Mouse (Mus musculus) forebrain, embryonic 11.5 days (tissue): ENCODE measurements around the gene Sdccag8. TPM values are rescaled to one million over a fixed set of nuclear protein-coding genes. Genes with fewer than 3 reads are reported as not detected.

Experiments
- ATAC-seq: fragments of 200-750 bp; cut with Nextera tagmentation; replicated peaks from 2 replicates; pipeline ENCODE4 v1.8.0; 2017; ENCODE audit warnings: moderate TSS enrichment; ENCODE audit not compliant: low FRiP score
- DNase-seq: peaks from one replicate; pipeline ENCODE4 v3.0.0-alpha.2; 2017; ENCODE audit warnings: low spot score
- H3K27ac ChIP-seq: fragments of 300-500 bp; sonication (generic); 2 replicates; pipeline ENCODE4 v1.5.1; 2014; ENCODE audit warnings: low read depth, low read length
- H3K27me3 ChIP-seq: fragments of 300-500 bp; sonication (generic); 2 replicates; pipeline ENCODE4 v1.6.1; 2014; ENCODE audit warnings: mild to moderate bottlenecking, low read length, mixed read lengths; ENCODE audit not compliant: control insufficient read depth, insufficient read depth
- H3K36me3 ChIP-seq: fragments of 300-500 bp; sonication (generic); 2 replicates; pipeline ENCODE4 v1.6.1; 2014; ENCODE audit warnings: mild to moderate bottlenecking, low read length, moderate library complexity, mixed read lengths; ENCODE audit not compliant: control insufficient read depth, insufficient read depth
- H3K4me1 ChIP-seq: fragments of 300-500 bp; sonication (generic); replicated peaks from 2 replicates; pipeline ENCODE4 v1.6.1; 2014; ENCODE audit warnings: low read length, mixed read lengths; ENCODE audit not compliant: control insufficient read depth, insufficient read depth
- H3K4me2 ChIP-seq: fragments of 300-500 bp; sonication (generic); 2 replicates; pipeline ENCODE4 v1.6.1; 2014; ENCODE audit warnings: low read depth, mild to moderate bottlenecking, low read length, moderate library complexity, mixed read lengths; ENCODE audit not compliant: severe bottlenecking
- H3K4me3 ChIP-seq: fragments of 300-500 bp; sonication (generic); 2 replicates; pipeline ENCODE4 v1.5.1; 2014; ENCODE audit warnings: low read depth, low read length
- H3K9ac ChIP-seq: fragments of 300-500 bp; sonication (generic); 2 replicates; pipeline ENCODE4 v1.6.1; 2014; ENCODE audit warnings: low read length
- H3K9me3 ChIP-seq: fragments of 300-500 bp; sonication (generic); 2 replicates; pipeline ENCODE4 v1.6.1; 2016; ENCODE audit warnings: low read length, mixed read lengths; ENCODE audit not compliant: control insufficient read depth
- WGBS: fragments of 180-500 bp; shearing (Covaris S2); extraction: QIAGEN DNeasy Blood & Tissue Kit; methylation state at CpG from one replicate; pipeline ENCODE4 v1.1.7; 2014; 5-methylcytosine and 5-hydroxymethylcytosine counted together
- polyA plus RNA-seq: library from polyadenylated mRNA; unstranded; fragments of >200 nt; fragmentation: Nextera tagmentation; extraction: Ambion mirVana; gene quantifications from 2 replicates; pipeline ENCODE4 v1.2.1, GENCODE M21; 2014

The Sdccag8 gene
- polyA plus RNA-seq, 1 experiment from 2014 or later = 21.1 TPM

- no peaks in the 10 kb centered on the region for H3K36me3 ChIP-seq
- H3K4me1 ChIP-seq = peaks cover 5% of the 10 kb centered on the region; the same call in 1 of the 2 replicates
- ATAC-seq (no peak), DNase-seq (no peak)
- H3K4me3 ChIP-seq = peak overlapping the region; percentile 86
- peak overlapping the region; percentile 64 for H3K4me2 ChIP-seq
- H3K9me3 ChIP-seq = no peaks in the 10 kb centered on the region
- H3K27ac ChIP-seq = peak overlapping the region; percentile 99
- no peaks in the 10 kb centered on the region for H3K27me3 ChIP-seq
- H3K9ac ChIP-seq = peak overlapping the region; percentile 96
- WGBS = 25% methylated on average over 11 of the region's 11 CpGs
These were observed 1.8 kb upstream of the Sdccag8 start for GRCm38 (mm10) chr1:176812491-176813291.

GRCm38 (mm10) chr1:176813292-176814035, 996 bp upstream of the Sdccag8 start:
- Histone ChIP-seq H3K27me3 (no peaks in the 10 kb centered on the region), H3K36me3 (no peaks in the 10 kb centered on the region), H3K27ac (peak overlapping the region; percentile 99), H3K4me1 (peaks cover 5% of the 10 kb centered on the region; the same call in 1 of the 2 replicates), H3K9ac (peak overlapping the region; percentile 96), H3K4me2 (peak overlapping the region; percentile 64), H3K9me3 (no peaks in the 10 kb centered on the region), H3K4me3 (peak overlapping the region; percentile 86)
- under 1% methylated on average over 71 of the region's 75 CpGs for WGBS
- ATAC-seq (peak; percentile 60), DNase-seq (peak; percentile 85)

DNA sequence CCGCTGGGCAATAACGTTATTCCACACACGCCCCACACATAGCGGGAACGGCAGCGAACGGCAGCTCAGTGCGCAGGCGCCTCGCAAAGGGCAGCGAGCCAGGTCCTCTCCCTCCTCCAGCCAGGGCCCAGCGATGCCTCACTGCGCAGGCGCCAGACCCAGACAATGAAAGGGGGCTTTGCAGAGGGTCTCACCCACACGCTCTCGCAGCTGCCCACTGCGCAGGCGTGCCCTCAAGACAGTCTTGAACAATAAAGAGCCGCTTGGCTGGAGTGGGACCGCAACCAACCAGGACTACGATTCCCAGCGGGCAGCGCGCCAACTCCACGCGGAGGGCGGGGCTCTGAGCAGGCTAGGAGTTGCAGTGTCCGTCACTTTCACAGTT, 432 bp upstream of the Sdccag8 start, which contains the start of gene Cep170:
Gene Cep170, minus strand, starts transcription at position 32 of the 385 bp plus-strand sequence.
- Histone ChIP-seq H3K27me3 (no peaks in the 10 kb centered on the region), H3K9me3 (no peaks in the 10 kb centered on the region), H3K27ac (peak within 1 kb of the TSS; percentile 99), H3K36me3 (no peaks in the 10 kb centered on the region), H3K4me2 (peak within 1 kb of the TSS; percentile 71), H3K4me1 (peaks cover 5% of the 10 kb centered on the region; the same call in 1 of the 2 replicates), H3K4me3 (peak within 1 kb of the TSS; percentile 86), H3K9ac (peak within 1 kb of the TSS; percentile 96)
- DNase-seq (peak; percentile 100), ATAC-seq (peak; percentile 96)
- WGBS = 0% methylated on average over 25 of the region's 28 CpGs

- Histone ChIP-seq H3K9ac (no peak overlapping the region), H3K4me1 (0 out of 2 replicates have a peak, but pooled peaks cover 2% of the 10 kb centered on the region), H3K4me2 (no peak overlapping the region), H3K9me3 (no peaks in the 10 kb centered on the region), H3K27ac (no peak overlapping the region), H3K4me3 (no peak overlapping the region), H3K36me3 (no peaks in the 10 kb centered on the region), H3K27me3 (no peaks in the 10 kb centered on the region)
- 89% methylated on average over 4 of the region's 4 CpGs for WGBS
- ATAC-seq (no peak), DNase-seq (no peak)
These were observed 2.3 kb downstream of the Sdccag8 start for GRCm38 (mm10) chr1:176816728-176817127.

- Histone ChIP-seq H3K9ac (no peak overlapping the region), H3K27me3 (no peaks in the 10 kb centered on the region), H3K4me3 (no peak overlapping the region), H3K9me3 (no peaks in the 10 kb centered on the region), H3K4me1 (no peaks in the 10 kb centered on the region), H3K36me3 (no peaks in the 10 kb centered on the region), H3K4me2 (no peak overlapping the region), H3K27ac (no peak overlapping the region)
- no peak for DNase-seq
- no peak for ATAC-seq
- 83% methylated on average over 2 of the region's 2 CpGs for WGBS
These were observed 3.7 kb downstream of the Sdccag8 start for GRCm38 (mm10) chr1:176818147-176818546.

DNA sequence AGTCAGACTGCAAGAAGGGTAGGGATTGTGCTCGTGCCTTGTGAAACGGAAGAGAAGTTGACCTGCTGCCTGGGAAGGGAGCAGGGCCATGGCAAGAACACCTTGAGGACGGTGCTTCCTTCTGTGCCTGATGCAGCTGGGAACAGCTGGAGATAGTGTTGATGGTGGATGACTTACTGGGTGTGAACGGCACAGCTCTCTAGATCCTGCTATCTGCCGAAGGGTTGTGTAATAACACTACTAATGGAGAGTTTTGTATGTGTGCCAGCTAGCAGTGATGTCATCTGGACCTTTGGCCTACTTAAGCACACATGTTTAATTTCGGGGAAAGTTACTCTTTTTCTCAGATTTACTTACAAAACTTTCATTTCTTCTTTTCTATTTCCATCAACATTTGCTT, 4.3 kb downstream of the Sdccag8 start:
- Histone ChIP-seq H3K36me3 (no peaks in the 10 kb centered on the region), H3K9me3 (no peaks in the 10 kb centered on the region), H3K9ac (no peak overlapping the region), H3K4me3 (no peak overlapping the region), H3K4me2 (no peak overlapping the region), H3K27ac (no peak overlapping the region), H3K27me3 (no peaks in the 10 kb centered on the region), H3K4me1 (no peaks in the 10 kb centered on the region)
- ATAC-seq = no peak
- DNase-seq = no peak
- WGBS = 81% methylated on average over 6 of the region's 6 CpGs

- no peaks in the 10 kb centered on the region for H3K36me3 ChIP-seq
- 63% methylated on average over 1 of the region's 1 CpGs for WGBS
- H3K4me2 ChIP-seq = no peak overlapping the region
- no peak overlapping the region for H3K9ac ChIP-seq
- no peaks in the 10 kb centered on the region for H3K4me1 ChIP-seq
- H3K9me3 ChIP-seq = no peaks in the 10 kb centered on the region
- DNase-seq (no peak), ATAC-seq (no peak)
- H3K27ac ChIP-seq = no peak overlapping the region
- no peak overlapping the region for H3K4me3 ChIP-seq
- no peaks in the 10 kb centered on the region for H3K27me3 ChIP-seq
These were observed 7.5 kb downstream of the Sdccag8 start for GRCm38 (mm10) chr1:176821929-176822328.

GRCm38 (mm10) chr1:176822949-176823348, 8.5 kb downstream of the Sdccag8 start:
- Histone ChIP-seq H3K4me3 (no peak overlapping the region), H3K4me2 (no peak overlapping the region), H3K36me3 (no peaks in the 10 kb centered on the region), H3K9me3 (no peaks in the 10 kb centered on the region), H3K27me3 (no peaks in the 10 kb centered on the region), H3K27ac (no peak overlapping the region), H3K4me1 (no peaks in the 10 kb centered on the region), H3K9ac (no peak overlapping the region)
- DNase-seq = no peak
- 86% methylated on average over 4 of the region's 4 CpGs for WGBS
- ATAC-seq = no peak
